Mouse (Mus musculus): ENCODE measurements at regions not wholly inside any gene's neighbourhood (a gene's known extent, or its start where the extent isn't known, plus 50 kb on each side); places are given as distances from the start of the nearest gene placed in this dataset.

GRCm38 (mm10) chr1:137141372-137141771 is 181.1 kb upstream of the Nr5a2 start:
- in situ Hi-C loops (cut with MboI; ENCODE audit: low sequenced_read_pairs in 2 of 2, unreplicated experiment in 2 of 2): no loop called here
- no peak for DNase-seq (ENCODE audit: low read depth, low spot score)
- TF ChIP-seq MAFK (IDR thresholded peaks at IDR 0.05; ENCODE audit: insufficient read depth, low read depth, low read length) (no peak), ZNF384 (IDR thresholded peaks at IDR 0.05; ENCODE audit: low read depth, low read length) (no peak), CHD2 (IDR thresholded peaks at IDR 0.05; ENCODE audit: low read depth, low read length) (no peak), HCFC1 (IDR thresholded peaks at IDR 0.05; ENCODE audit: borderline replicate concordance, insufficient read depth, low read length) (no peak), ZC3H11A (IDR thresholded peaks at IDR 0.05; ENCODE audit: borderline replicate concordance, low read depth, low read length) (no peak)
- H3K9me3 ChIP-seq (ENCODE audit: control insufficient read depth, insufficient read depth, low read depth, low read length): no peaks in the 10 kb centered on the region
- no peak overlapping the region for H3K9ac ChIP-seq (ENCODE audit: insufficient read depth, low read depth, low read length, poor library complexity, severe bottlenecking)
- no peak overlapping the region for H3K4me3 ChIP-seq (ENCODE audit: insufficient read depth in 1 of 2, low read depth in 1 of 2, low read length in 2 of 2, poor library complexity in 1 of 2, severe bottlenecking in 1 of 2)
- no peaks in the 10 kb centered on the region for H3K4me1 ChIP-seq (ENCODE audit: control insufficient read depth in 2 of 2, insufficient read depth in 2 of 2, low read length in 2 of 2, poor library complexity in 1 of 2)
- H3K36me3 ChIP-seq (ENCODE audit: control insufficient read depth, insufficient read depth, low read length, poor library complexity, severe bottlenecking): no peaks in the 10 kb centered on the region
- H3K27ac ChIP-seq (ENCODE audit: insufficient read depth, low read depth, low read length, poor library complexity, severe bottlenecking): no peak overlapping the region

- DNase-seq (ENCODE audit: low read depth, low spot score): no peak
- no peaks in the 10 kb centered on the region for H3K4me1 ChIP-seq (ENCODE audit: control insufficient read depth in 2 of 2, insufficient read depth in 2 of 2, low read length in 2 of 2, poor library complexity in 1 of 2)
- no peak overlapping the region for H3K4me3 ChIP-seq (ENCODE audit: insufficient read depth in 1 of 2, low read depth in 1 of 2, low read length in 2 of 2, poor library complexity in 1 of 2, severe bottlenecking in 1 of 2)
- no peak for TF ChIP-seq CHD2 (IDR thresholded peaks at IDR 0.05; ENCODE audit: low read depth, low read length)
- TF ChIP-seq MAFK (IDR thresholded peaks at IDR 0.05; ENCODE audit: insufficient read depth, low read depth, low read length): peak; percentile 18; the same call in 1 of the 2 replicates
- no peak overlapping the region for H3K27ac ChIP-seq (ENCODE audit: insufficient read depth, low read depth, low read length, poor library complexity, severe bottlenecking)
- no peak overlapping the region for H3K9ac ChIP-seq (ENCODE audit: insufficient read depth, low read depth, low read length, poor library complexity, severe bottlenecking)
- no peaks in the 10 kb centered on the region for H3K9me3 ChIP-seq (ENCODE audit: control insufficient read depth, insufficient read depth, low read depth, low read length)
- no peaks in the 10 kb centered on the region for H3K36me3 ChIP-seq (ENCODE audit: control insufficient read depth, insufficient read depth, low read length, poor library complexity, severe bottlenecking)
- in situ Hi-C loops (cut with MboI; ENCODE audit: low sequenced_read_pairs in 2 of 2, unreplicated experiment in 2 of 2): no loop called here
Observed at GRCm38 (mm10) chr1:137136156-137136555, 175.9 kb upstream of the Nr5a2 start.

GRCm38 (mm10) chr1:137133734-137134133 is 173.5 kb upstream of the Nr5a2 start:
- Histone ChIP-seq H3K9ac (ENCODE audit: insufficient read depth, low read depth, low read length, poor library complexity, severe bottlenecking) (no peak overlapping the region), H3K4me3 (ENCODE audit: insufficient read depth in 1 of 2, low read depth in 1 of 2, low read length in 2 of 2, poor library complexity in 1 of 2, severe bottlenecking in 1 of 2) (no peak overlapping the region), H3K4me1 (ENCODE audit: control insufficient read depth in 2 of 2, insufficient read depth in 2 of 2, low read length in 2 of 2, poor library complexity in 1 of 2) (no peaks in the 10 kb centered on the region), H3K36me3 (ENCODE audit: control insufficient read depth, insufficient read depth, low read length, poor library complexity, severe bottlenecking) (no peaks in the 10 kb centered on the region), H3K27ac (ENCODE audit: insufficient read depth, low read depth, low read length, poor library complexity, severe bottlenecking) (no peak overlapping the region), H3K9me3 (ENCODE audit: control insufficient read depth, insufficient read depth, low read depth, low read length) (no peaks in the 10 kb centered on the region)
- no peak for TF ChIP-seq ZNF384 (IDR thresholded peaks at IDR 0.05; ENCODE audit: low read depth, low read length)
- no peak for TF ChIP-seq MAFK (IDR thresholded peaks at IDR 0.05; ENCODE audit: insufficient read depth, low read depth, low read length)
- no peak for TF ChIP-seq ZC3H11A (IDR thresholded peaks at IDR 0.05; ENCODE audit: borderline replicate concordance, low read depth, low read length)
- in situ Hi-C loops (cut with MboI; ENCODE audit: low sequenced_read_pairs in 2 of 2, unreplicated experiment in 2 of 2): no loop called here
- no peak for DNase-seq (ENCODE audit: low read depth, low spot score)

GRCm38 (mm10) chr1:137130264-137130663 is 170.0 kb upstream of the Nr5a2 start:
- in situ Hi-C loops (cut with MboI; ENCODE audit: low sequenced_read_pairs in 2 of 2, unreplicated experiment in 2 of 2): no loop called here
- Histone ChIP-seq H3K9me3 (ENCODE audit: control insufficient read depth, insufficient read depth, low read depth, low read length) (no peaks in the 10 kb centered on the region), H3K9ac (ENCODE audit: insufficient read depth, low read depth, low read length, poor library complexity, severe bottlenecking) (no peak overlapping the region), H3K27ac (ENCODE audit: insufficient read depth, low read depth, low read length, poor library complexity, severe bottlenecking) (no peak overlapping the region), H3K4me1 (ENCODE audit: control insufficient read depth in 2 of 2, insufficient read depth in 2 of 2, low read length in 2 of 2, poor library complexity in 1 of 2) (no peaks in the 10 kb centered on the region), H3K4me3 (ENCODE audit: insufficient read depth in 1 of 2, low read depth in 1 of 2, low read length in 2 of 2, poor library complexity in 1 of 2, severe bottlenecking in 1 of 2) (no peak overlapping the region), H3K36me3 (ENCODE audit: control insufficient read depth, insufficient read depth, low read length, poor library complexity, severe bottlenecking) (no peaks in the 10 kb centered on the region)
- no peak for DNase-seq (ENCODE audit: low read depth, low spot score)
- no peak for TF ChIP-seq MAFK (IDR thresholded peaks at IDR 0.05; ENCODE audit: insufficient read depth, low read depth, low read length)
- no peak for TF ChIP-seq HCFC1 (IDR thresholded peaks at IDR 0.05; ENCODE audit: borderline replicate concordance, insufficient read depth, low read length)
- TF ChIP-seq ZC3H11A (IDR thresholded peaks at IDR 0.05; ENCODE audit: borderline replicate concordance, low read depth, low read length): no peak
- no peak for TF ChIP-seq ZNF384 (IDR thresholded peaks at IDR 0.05; ENCODE audit: low read depth, low read length)
- TF ChIP-seq CHD2 (IDR thresholded peaks at IDR 0.05; ENCODE audit: low read depth, low read length): no peak

GRCm38 (mm10) chr1:137129116-137129515 is 168.9 kb upstream of the Nr5a2 start:
- in situ Hi-C loops (cut with MboI; ENCODE audit: low sequenced_read_pairs in 2 of 2, unreplicated experiment in 2 of 2): no loop called here
- Histone ChIP-seq H3K27ac (ENCODE audit: insufficient read depth, low read depth, low read length, poor library complexity, severe bottlenecking) (no peak overlapping the region), H3K36me3 (ENCODE audit: control insufficient read depth, insufficient read depth, low read length, poor library complexity, severe bottlenecking) (no peaks in the 10 kb centered on the region), H3K4me1 (ENCODE audit: control insufficient read depth in 2 of 2, insufficient read depth in 2 of 2, low read length in 2 of 2, poor library complexity in 1 of 2) (no peaks in the 10 kb centered on the region), H3K4me3 (ENCODE audit: insufficient read depth in 1 of 2, low read depth in 1 of 2, low read length in 2 of 2, poor library complexity in 1 of 2, severe bottlenecking in 1 of 2) (no peak overlapping the region), H3K9ac (ENCODE audit: insufficient read depth, low read depth, low read length, poor library complexity, severe bottlenecking) (no peak overlapping the region), H3K9me3 (ENCODE audit: control insufficient read depth, insufficient read depth, low read depth, low read length) (no peaks in the 10 kb centered on the region)
- DNase-seq (ENCODE audit: low read depth, low spot score): no peak
- TF ChIP-seq HCFC1 (IDR thresholded peaks at IDR 0.05; ENCODE audit: borderline replicate concordance, insufficient read depth, low read length): no peak
- no peak for TF ChIP-seq ZC3H11A (IDR thresholded peaks at IDR 0.05; ENCODE audit: borderline replicate concordance, low read depth, low read length)
- no peak for TF ChIP-seq CHD2 (IDR thresholded peaks at IDR 0.05; ENCODE audit: low read depth, low read length)
- no peak for TF ChIP-seq MAFK (IDR thresholded peaks at IDR 0.05; ENCODE audit: insufficient read depth, low read depth, low read length)
- no peak for TF ChIP-seq ZNF384 (IDR thresholded peaks at IDR 0.05; ENCODE audit: low read depth, low read length)

Data from ES-E14 (cell line).